Mouse (Mus musculus) stomach, adult 2 months (tissue): ENCODE data around the gene Grifin. TPM values are rescaled to one million over a fixed set of nuclear protein-coding genes. Genes with fewer than 3 reads are reported as not detected.

Source experiments
- polyA plus RNA-seq: library from polyadenylated mRNA; depleted of rRNA; stranded (reverse); fragments of >200 nt; gene quantifications from 2 replicates; pipeline ENCODE4 v1.2.3, GENCODE M21; 2012; rRNA removed

Gene Grifin
- polyA plus RNA-seq: not detected in 2 replicates

GRCm38 (mm10) chr5:140564896-140565295, at the start of gene Grifin:
TSS of gene Grifin (minus strand) at chr5:140565071.

GRCm38 (mm10) chr5:140607001-140607835, 42.3 kb upstream of the Grifin start, which contains the start of gene Lfng:
TSS of gene Lfng (plus strand) at chr5:140607320.

Other genes with a start within 250 kb of the Grifin start
- gene Mad1l1, start 243.5 kb downstream of the Grifin start, polyA plus RNA-seq: 14.5 and 14.8 TPM in 2 replicates
- gene Nudt1, start 243.4 kb downstream of the Grifin start, polyA plus RNA-seq: 1.8 and 3.2 TPM in 2 replicates
- 3.1 and 3.2 TPM in 2 replicates for gene Mrm2, start 233.2 kb downstream of the Grifin start, polyA plus RNA-seq
- gene Snx8, start 175.8 kb downstream of the Grifin start, polyA plus RNA-seq: 6.2 and 7.8 TPM in 2 replicates
- 56.8 and 66.9 TPM in 2 replicates for gene Eif3b, start 145.7 kb downstream of the Grifin start, polyA plus RNA-seq
- not detected in 2 replicates for gene Gm4869, start 119.4 kb downstream of the Grifin start, polyA plus RNA-seq
- 13.9 and 18.6 TPM in 2 replicates for gene Chst12, start 59.5 kb downstream of the Grifin start, polyA plus RNA-seq
- gene Lfng, start 42.2 kb upstream of the Grifin start, polyA plus RNA-seq: 19.6 and 24.7 TPM in 2 replicates
- gene Ttyh3, start 84.0 kb upstream of the Grifin start, polyA plus RNA-seq: 11.0 and 11.7 TPM in 2 replicates
- 5.7 and 6.9 TPM in 2 replicates for gene Iqce, start 137.3 kb upstream of the Grifin start, polyA plus RNA-seq
- 10.0 and 11.2 TPM in 2 replicates for gene Brat1, start 139.9 kb upstream of the Grifin start, polyA plus RNA-seq
- gene Amz1, start 159.1 kb upstream of the Grifin start, polyA plus RNA-seq: 0.87 and 0.98 TPM in 2 replicates